Mouse (Mus musculus): ENCODE data around the gene Rab4a.

DNA sequence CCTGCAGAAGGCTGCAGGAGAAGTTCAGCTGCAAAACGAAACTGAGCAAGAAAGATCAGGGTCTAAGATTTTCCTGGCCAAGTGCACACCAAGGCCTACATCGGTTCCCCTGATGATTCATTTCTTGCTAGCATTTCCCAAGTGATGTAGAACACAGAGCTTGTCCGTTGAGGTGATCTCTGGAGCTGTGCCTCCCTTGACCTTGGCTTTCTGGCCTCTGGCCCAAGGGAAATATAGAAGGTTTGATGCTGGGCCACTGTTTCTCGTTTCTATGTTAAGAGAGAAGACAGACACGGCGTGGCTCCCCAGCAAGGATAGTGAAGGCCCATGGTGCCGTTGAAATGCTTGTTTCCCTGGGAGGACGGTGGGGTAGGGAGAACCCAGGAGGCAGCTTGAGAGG lies 37.9 kb upstream of the Rab4a start:
- TF ChIP-seq CTCF (IDR thresholded peaks at IDR 0.05; ENCODE audit: control insufficient read depth, insufficient read depth, insufficient replicate concordance, low read depth, low read length) = no peak
- no peak for TF ChIP-seq POLR2A (IDR thresholded peaks at IDR 0.05; ENCODE audit: control insufficient read depth, low read depth, low read length)
